Mouse (Mus musculus): ENCODE data around the gene Slc35a5. TPM values are rescaled to one million over a fixed set of nuclear protein-coding genes. Genes with fewer than 3 reads are reported as not detected.

Gene Slc35a5
- total and polyA plus RNA-seq, 2 experiments from 2014 or later, result 11.6 to 47.7 TPM

DNA sequence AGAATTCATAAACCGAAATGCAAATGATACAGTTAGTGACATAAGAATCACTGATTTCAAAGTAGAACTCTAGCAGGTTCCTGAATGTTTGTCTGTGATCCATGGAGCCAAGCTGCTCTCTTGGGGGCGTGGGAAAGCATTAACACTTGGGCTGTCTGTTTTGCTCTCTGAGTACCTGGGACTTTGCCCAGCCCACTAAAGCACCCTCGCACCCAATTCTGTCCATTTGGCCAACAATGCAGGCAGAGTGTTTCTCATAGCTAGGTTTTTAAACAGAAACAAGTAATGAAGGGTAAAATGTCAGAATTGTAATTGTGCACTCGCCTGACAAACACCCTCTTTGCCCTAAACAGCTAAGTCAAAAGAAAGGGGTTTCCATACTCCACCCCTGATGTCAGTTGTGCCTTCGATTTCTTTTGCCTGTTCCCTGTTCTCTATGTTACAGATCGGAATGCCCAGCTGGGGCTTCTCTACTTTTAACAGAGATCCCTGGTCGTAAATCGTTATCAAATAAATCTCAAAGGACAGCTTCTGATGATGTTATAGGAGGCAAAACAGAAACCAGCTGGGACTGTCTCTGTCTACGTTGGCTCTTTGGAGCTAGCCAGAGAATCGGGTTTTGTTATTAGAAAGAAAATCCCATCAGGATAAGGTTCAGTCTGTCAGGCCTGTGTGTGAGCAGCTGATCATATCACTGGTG lies 60.2 kb downstream of the Slc35a5 start:
- no peak for DNase-seq (ENCODE audit: low spot score)
- Histone ChIP-seq H3K9me3 (replicated peaks; ENCODE audit: control insufficient read depth, low read length) (no peaks in the 10 kb centered on the region), H3K36me3 (replicated peaks; ENCODE audit: control insufficient read depth, insufficient read depth, low read length) (no peaks in the 10 kb centered on the region), H3K4me3 (ENCODE audit: low read depth, low read length) (peak overlapping the region; percentile 47), H3K4me1 (ENCODE audit: control insufficient read depth, insufficient read depth) (peaks cover 45% of the 10 kb centered on the region), H3K9ac (replicated peaks; ENCODE audit: low read depth, low read length) (peak overlapping the region; percentile 9; the same call in 1 of the 2 replicates), H3K27ac (ENCODE audit: low read depth) (no peak overlapping the region), H3K4me2 (ENCODE audit: low read depth, low read length) (peak overlapping the region; percentile 71), H3K27me3 (ENCODE audit: control insufficient read depth, insufficient read depth, low read length) (no peaks in the 10 kb centered on the region)
- no peak for ATAC-seq (ENCODE audit: insufficient read depth, low read depth)
- no peak for TF ChIP-seq EP300 (IDR thresholded peaks at IDR 0.05; ENCODE audit: low read depth)
- no peak for TF ChIP-seq CTCF (IDR thresholded peaks at IDR 0.05; ENCODE audit: low read depth)
- WGBS, result 65% methylated on average over 10 of the region's 10 CpGs

DNA sequence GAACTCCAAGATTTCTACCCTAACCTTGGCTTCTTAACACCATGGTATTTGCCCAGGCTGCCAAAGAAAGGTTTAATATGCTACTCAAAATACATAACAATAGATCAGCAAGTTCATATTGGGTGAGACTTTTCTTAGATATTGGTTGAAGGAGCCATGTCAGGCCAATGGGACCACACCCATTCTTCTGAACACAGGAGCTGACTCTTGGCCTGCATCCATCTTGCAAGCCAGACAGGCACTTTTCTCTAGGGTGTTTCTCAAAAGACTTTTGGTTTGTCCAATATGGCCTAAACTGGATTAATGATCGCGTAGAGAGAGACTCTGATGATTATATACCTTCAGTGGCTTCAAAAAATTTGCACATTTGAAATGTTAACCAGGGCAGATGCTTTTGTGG lies 61.0 kb downstream of the Slc35a5 start:
- 84% methylated on average over 2 of the region's 2 CpGs for WGBS
- DNase-seq (ENCODE audit: low spot score) (no peak), ATAC-seq (ENCODE audit: insufficient read depth, low read depth) (no peak)
- H3K4me3 ChIP-seq (ENCODE audit: low read depth, low read length), result peak overlapping the region; percentile 47
- no peaks in the 10 kb centered on the region for H3K27me3 ChIP-seq (ENCODE audit: control insufficient read depth, insufficient read depth, low read length)
- H3K9me3 ChIP-seq (replicated peaks; ENCODE audit: control insufficient read depth, low read length), result no peaks in the 10 kb centered on the region
- TF ChIP-seq CTCF (IDR thresholded peaks at IDR 0.05; ENCODE audit: low read depth) (no peak), EP300 (IDR thresholded peaks at IDR 0.05; ENCODE audit: low read depth) (no peak; the same call in 1 of the 2 replicates)
- no peak overlapping the region for H3K27ac ChIP-seq (ENCODE audit: low read depth)
- H3K4me1 ChIP-seq (ENCODE audit: control insufficient read depth, insufficient read depth), result peaks cover 45% of the 10 kb centered on the region
- no peaks in the 10 kb centered on the region for H3K36me3 ChIP-seq (replicated peaks; ENCODE audit: control insufficient read depth, insufficient read depth, low read length)
- no peak overlapping the region for H3K9ac ChIP-seq (replicated peaks; ENCODE audit: low read depth, low read length)
- H3K4me2 ChIP-seq (ENCODE audit: low read depth, low read length), result peak overlapping the region; percentile 71

DNA sequence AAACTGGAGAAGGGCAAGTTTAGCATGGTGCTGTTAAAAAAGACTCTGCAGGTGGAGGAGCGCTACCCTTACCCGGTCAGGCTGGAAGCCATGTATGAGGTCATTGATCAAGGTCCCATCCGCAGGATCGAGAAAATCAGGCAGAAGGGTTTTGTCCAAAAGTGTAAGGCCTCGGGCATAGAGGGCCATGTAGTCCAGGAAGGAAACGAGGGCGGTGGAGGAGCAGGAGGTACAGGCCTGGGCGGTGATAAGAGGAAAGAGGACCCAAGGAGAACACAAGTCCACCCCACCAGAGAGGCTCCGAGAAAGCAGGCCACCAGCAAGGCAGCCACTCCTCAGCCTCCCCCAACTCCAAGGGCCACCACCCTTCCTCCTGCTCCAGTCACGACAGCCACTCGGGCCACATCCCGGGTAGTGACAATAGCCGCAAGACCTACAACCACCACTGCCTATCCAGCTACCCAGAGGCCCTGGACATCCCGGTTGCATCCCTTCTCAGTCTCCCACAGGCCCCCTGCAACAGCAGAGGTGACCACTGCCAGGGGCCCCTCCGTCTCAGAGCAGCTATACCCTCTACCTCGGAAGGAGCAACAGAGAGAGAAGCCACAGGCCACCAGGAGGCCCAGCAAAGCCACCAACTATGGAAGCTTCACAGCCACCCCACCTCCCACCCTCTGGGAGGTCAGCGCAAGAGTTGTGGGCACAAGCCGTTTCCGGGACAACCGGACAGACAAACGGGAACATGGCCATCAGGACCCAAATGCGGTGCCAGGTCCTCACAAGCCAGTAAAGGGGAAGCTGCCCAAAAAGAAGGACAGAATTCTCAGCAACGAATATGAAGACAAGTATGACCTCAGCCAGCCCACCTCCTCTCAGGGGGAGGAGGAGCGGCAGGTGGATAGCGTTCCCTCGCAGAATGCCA lies 62.7 kb downstream of the Slc35a5 start:
- Histone ChIP-seq H3K4me1 (ENCODE audit: control insufficient read depth, insufficient read depth) (peaks cover 36% of the 10 kb centered on the region), H3K27me3 (ENCODE audit: control insufficient read depth, insufficient read depth, low read length) (no peaks in the 10 kb centered on the region), H3K36me3 (replicated peaks; ENCODE audit: control insufficient read depth, insufficient read depth, low read length) (no peaks in the 10 kb centered on the region), H3K9me3 (replicated peaks; ENCODE audit: control insufficient read depth, low read length) (no peaks in the 10 kb centered on the region), H3K4me3 (ENCODE audit: low read depth, low read length) (peak overlapping the region; percentile 47), H3K27ac (ENCODE audit: low read depth) (no peak overlapping the region), H3K9ac (replicated peaks; ENCODE audit: low read depth, low read length) (no peak overlapping the region), H3K4me2 (ENCODE audit: low read depth, low read length) (peak overlapping the region; percentile 71)
- DNase-seq (ENCODE audit: low spot score) (no peak), ATAC-seq (ENCODE audit: insufficient read depth, low read depth) (no peak)
- TF ChIP-seq EP300 (IDR thresholded peaks at IDR 0.05; ENCODE audit: low read depth), result no peak
- no peak for TF ChIP-seq CTCF (IDR thresholded peaks at IDR 0.05; ENCODE audit: low read depth)
- 79% methylated on average over 26 of the region's 26 CpGs for WGBS

DNA sequence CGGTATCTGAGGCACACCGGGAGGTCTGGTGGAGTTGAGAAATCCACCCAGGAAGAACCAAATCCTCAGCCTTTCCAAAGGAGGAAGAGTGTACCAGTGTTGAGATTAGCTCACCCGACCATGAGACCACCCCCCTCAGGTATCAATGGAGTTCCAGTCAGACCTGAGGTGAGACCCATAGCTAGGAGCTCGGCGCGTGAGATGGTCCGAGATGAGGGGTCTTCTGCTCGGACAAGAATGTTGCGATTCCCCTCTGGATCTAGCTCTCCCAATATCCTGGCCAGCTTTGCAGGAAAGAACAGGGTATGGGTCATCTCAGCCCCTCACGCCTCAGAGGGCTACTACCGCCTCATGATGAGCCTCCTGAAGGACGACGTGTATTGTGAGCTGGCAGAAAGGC lies 63.5 kb downstream of the Slc35a5 start:
- Histone ChIP-seq H3K9me3 (replicated peaks; ENCODE audit: control insufficient read depth, low read length) (no peaks in the 10 kb centered on the region), H3K9ac (replicated peaks; ENCODE audit: low read depth, low read length) (no peak overlapping the region), H3K27me3 (ENCODE audit: control insufficient read depth, insufficient read depth, low read length) (no peaks in the 10 kb centered on the region), H3K4me3 (ENCODE audit: low read depth, low read length) (peak overlapping the region; percentile 47), H3K36me3 (replicated peaks; ENCODE audit: control insufficient read depth, insufficient read depth, low read length) (no peaks in the 10 kb centered on the region), H3K4me2 (ENCODE audit: low read depth, low read length) (peak overlapping the region; percentile 71), H3K27ac (ENCODE audit: low read depth) (peak overlapping the region; percentile 91; the same call in 1 of the 2 replicates), H3K4me1 (ENCODE audit: control insufficient read depth, insufficient read depth) (peaks cover 32% of the 10 kb centered on the region)
- DNase-seq (ENCODE audit: low spot score), result no peak
- TF ChIP-seq EP300 (IDR thresholded peaks at IDR 0.05; ENCODE audit: low read depth) (no peak), CTCF (IDR thresholded peaks at IDR 0.05; ENCODE audit: low read depth) (no peak)
- 63% methylated on average over 13 of the region's 13 CpGs for WGBS
- ATAC-seq (ENCODE audit: insufficient read depth, low read depth), result no peak

DNA sequence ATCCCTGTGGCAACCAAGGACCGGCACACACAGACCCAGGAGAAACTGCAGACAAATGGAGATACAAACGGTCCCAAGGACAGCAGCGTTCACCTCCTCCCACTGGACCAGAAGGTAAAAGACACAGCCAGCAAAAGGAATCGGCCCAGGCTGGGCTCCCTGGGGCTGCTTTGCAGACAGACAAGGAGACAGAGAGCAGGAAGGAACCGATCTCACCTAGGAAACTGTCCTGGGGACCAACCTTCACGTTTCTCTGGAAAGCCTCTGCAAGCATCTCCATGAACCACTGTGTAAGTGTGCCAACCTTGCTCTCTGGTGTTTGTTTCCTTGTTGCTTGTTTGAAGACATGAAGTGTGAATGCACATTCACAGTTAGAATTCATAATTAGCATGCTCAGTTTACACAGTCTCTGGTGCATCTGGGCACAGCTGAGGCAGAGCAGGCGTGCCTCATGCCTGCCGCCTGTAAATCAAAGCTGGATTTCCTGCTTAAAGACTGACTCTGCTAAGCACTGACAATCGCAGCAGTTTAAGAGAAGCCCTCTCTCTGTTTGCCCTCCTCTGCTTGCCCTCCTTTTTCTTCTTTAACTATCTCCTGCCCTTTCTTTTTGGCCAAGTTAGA lies 64.3 kb downstream of the Slc35a5 start:
- ATAC-seq (ENCODE audit: insufficient read depth, low read depth) (0 out of 2 replicates have a peak, but pooled peaks have one; percentile 1), DNase-seq (ENCODE audit: low spot score) (no peak)
- WGBS, result 2% methylated on average over 9 of the region's 9 CpGs
- H3K9me3 ChIP-seq (replicated peaks; ENCODE audit: control insufficient read depth, low read length), result no peaks in the 10 kb centered on the region
- peak overlapping the region; percentile 47 for H3K4me3 ChIP-seq (ENCODE audit: low read depth, low read length)
- H3K36me3 ChIP-seq (replicated peaks; ENCODE audit: control insufficient read depth, insufficient read depth, low read length), result no peaks in the 10 kb centered on the region
- H3K27ac ChIP-seq (ENCODE audit: low read depth), result peak overlapping the region; percentile 91
- H3K4me1 ChIP-seq (ENCODE audit: control insufficient read depth, insufficient read depth), result peaks cover 31% of the 10 kb centered on the region
- no peaks in the 10 kb centered on the region for H3K27me3 ChIP-seq (ENCODE audit: control insufficient read depth, insufficient read depth, low read length)
- H3K4me2 ChIP-seq (ENCODE audit: low read depth, low read length), result peak overlapping the region; percentile 71
- peak overlapping the region; percentile 60 for H3K9ac ChIP-seq (replicated peaks; ENCODE audit: low read depth, low read length)
- no peak for TF ChIP-seq CTCF (IDR thresholded peaks at IDR 0.05; ENCODE audit: low read depth)
- TF ChIP-seq EP300 (IDR thresholded peaks at IDR 0.05; ENCODE audit: low read depth), result no peak

Measured in heart, postnatal 0 days (tissue).